Mouse (Mus musculus) E14TG2a.4 (cell line): ENCODE results near the gene Phactr1.
A peak's percentile ranks its signal among the peaks of the same experiment; 100 is the strongest.

ENCODE experiments used
- H3K27me3 ChIP-seq: 2 replicates; pipeline ENCODE4 v1.6.1; 2014; ENCODE audit warnings: low read length, control low read depth; ENCODE audit not compliant: insufficient read depth
- H3K36me3 ChIP-seq: 2 replicates; pipeline ENCODE4 v1.6.1; 2014; ENCODE audit warnings: low read length, control low read depth; ENCODE audit not compliant: insufficient read depth
- H3K4me1 ChIP-seq: replicated peaks from 2 replicates; pipeline ENCODE4 v1.6.1; 2014; ENCODE audit warnings: low read depth, low read length, control low read depth
- H3K4me3 ChIP-seq: replicated peaks from 2 replicates; pipeline ENCODE4 v1.5.1; 2014; ENCODE audit warnings: mild to moderate bottlenecking, low read length
- H3K9me3 ChIP-seq: 2 replicates; pipeline ENCODE4 v1.6.1; 2014; ENCODE audit warnings: low read length, control low read depth
- CTCF ChIP-seq: conservative IDR thresholded peaks from 2 replicates; pipeline ENCODE4 v1.5.1; 2014; ENCODE audit warnings: low read length
- NANOG ChIP-seq: IDR thresholded peaks from 2 replicates; pipeline ENCODE4 v1.6.1; 2014; ENCODE audit warnings: borderline replicate concordance, low read length, mixed read lengths
- POU5F1 ChIP-seq: IDR thresholded peaks from 2 replicates; pipeline ENCODE4 v1.6.1; 2014; ENCODE audit warnings: low read length, borderline replicate concordance

The Phactr1 gene

DNA sequence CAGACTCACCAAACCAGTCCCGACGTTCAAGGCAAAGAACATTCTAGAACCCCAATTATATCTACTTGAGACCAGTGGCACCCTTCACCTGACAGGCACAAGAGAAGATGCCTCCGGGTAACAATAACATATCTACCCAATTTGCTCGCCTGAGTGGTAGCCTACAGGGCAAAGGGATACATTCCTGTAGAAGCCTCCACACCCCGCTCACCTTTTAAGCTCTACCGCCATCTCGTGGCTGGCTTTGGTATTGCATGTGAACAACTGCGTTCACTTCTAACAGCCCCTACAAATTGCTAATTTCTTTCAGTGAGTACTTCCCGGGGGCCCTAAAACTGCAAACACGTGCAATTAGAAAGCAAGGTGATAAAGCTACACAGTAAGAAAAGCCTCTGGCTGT lies 142.1 kb downstream of the Phactr1 start:
- peak; percentile 89 for TF ChIP-seq CTCF
- no peak for TF ChIP-seq NANOG
- no peak for TF ChIP-seq POU5F1
- H3K9me3 ChIP-seq: peaks cover 11% of the 10 kb centered on the region

GRCm38 (mm10) chr13:42823875-42824274 lies 143.5 kb downstream of the Phactr1 start:
- Histone ChIP-seq H3K4me3 (no peak overlapping the region), H3K27me3 (peaks cover 13% of the 10 kb centered on the region; the same call in 1 of the 2 replicates), H3K36me3 (no peaks in the 10 kb centered on the region), H3K4me1 (peaks cover 9% of the 10 kb centered on the region; the same call in 1 of the 2 replicates), H3K9me3 (peaks cover 11% of the 10 kb centered on the region)
- TF ChIP-seq POU5F1 (no peak), NANOG (no peak), CTCF (no peak)

More for the DNA sequence above, 142.1 kb downstream of the Phactr1 start:
- H3K4me1 ChIP-seq: peaks cover 9% of the 10 kb centered on the region; the same call in 1 of the 2 replicates
- H3K4me3 ChIP-seq: no peak overlapping the region
- H3K27me3 ChIP-seq: peaks cover 16% of the 10 kb centered on the region; the same call in 1 of the 2 replicates
- H3K36me3 ChIP-seq: no peaks in the 10 kb centered on the region

DNA sequence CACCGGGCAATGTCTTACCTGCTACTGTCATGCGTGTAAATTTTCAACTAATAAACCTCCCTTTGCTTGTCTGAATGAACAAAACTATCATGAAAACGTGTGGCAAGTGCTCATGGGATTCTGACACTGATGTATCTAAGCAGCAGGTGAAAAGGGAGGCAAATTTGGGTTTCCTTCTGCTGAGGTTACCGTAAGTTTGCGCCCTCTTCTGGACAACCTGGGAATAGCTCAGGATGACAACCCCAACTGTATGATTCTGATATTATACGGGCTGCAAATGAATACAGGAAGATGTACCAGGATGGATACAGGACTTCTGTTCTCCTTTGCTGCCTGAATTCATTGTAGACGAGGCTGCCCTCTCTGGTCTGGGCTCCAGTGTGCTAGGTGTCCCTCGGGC lies 146.2 kb downstream of the Phactr1 start:
- Histone ChIP-seq H3K36me3 (no peaks in the 10 kb centered on the region), H3K27me3 (0 out of 2 replicates have a peak, but pooled peaks cover 7% of the 10 kb centered on the region), H3K9me3 (peaks cover 11% of the 10 kb centered on the region), H3K4me1 (peaks cover 8% of the 10 kb centered on the region; the same call in 1 of the 2 replicates), H3K4me3 (no peak overlapping the region)
- TF ChIP-seq CTCF (peak; percentile 97), POU5F1 (no peak)

GRCm38 (mm10) chr13:42828978-42829377 lies 148.6 kb downstream of the Phactr1 start:
- Histone ChIP-seq H3K9me3 (peaks cover 11% of the 10 kb centered on the region), H3K4me3 (no peak overlapping the region), H3K4me1 (no peaks in the 10 kb centered on the region), H3K27me3 (no peaks in the 10 kb centered on the region), H3K36me3 (no peaks in the 10 kb centered on the region)
- no peak for TF ChIP-seq POU5F1

GRCm38 (mm10) chr13:42835441-42835840 lies 155.0 kb downstream of the Phactr1 start:
- no peaks in the 10 kb centered on the region for H3K36me3 ChIP-seq
- no peaks in the 10 kb centered on the region for H3K9me3 ChIP-seq
- peaks cover 4% of the 10 kb centered on the region; the same call in 1 of the 2 replicates for H3K27me3 ChIP-seq
- no peak overlapping the region for H3K4me3 ChIP-seq
- H3K4me1 ChIP-seq: 0 out of 2 replicates have a peak, but pooled peaks cover 4% of the 10 kb centered on the region
- no peak for TF ChIP-seq POU5F1
- TF ChIP-seq NANOG: no peak
- peak; percentile 17 for TF ChIP-seq CTCF

- Histone ChIP-seq H3K4me1 (0 out of 2 replicates have a peak, but pooled peaks cover 4% of the 10 kb centered on the region), H3K36me3 (no peaks in the 10 kb centered on the region), H3K9me3 (no peaks in the 10 kb centered on the region), H3K4me3 (no peak overlapping the region), H3K27me3 (peaks cover 4% of the 10 kb centered on the region; the same call in 1 of the 2 replicates)
- TF ChIP-seq CTCF (no peak), POU5F1 (no peak), NANOG (no peak)
These were observed 158.9 kb downstream of the Phactr1 start for GRCm38 (mm10) chr13:42839358-42839757.

GRCm38 (mm10) chr13:42852086-42852485 lies 171.7 kb downstream of the Phactr1 start:
- H3K4me1 ChIP-seq: no peaks in the 10 kb centered on the region
- no peaks in the 10 kb centered on the region for H3K9me3 ChIP-seq
- TF ChIP-seq CTCF (no peak), POU5F1 (no peak)
- H3K36me3 ChIP-seq: no peaks in the 10 kb centered on the region
- H3K27me3 ChIP-seq: 0 out of 2 replicates have a peak, but pooled peaks cover 4% of the 10 kb centered on the region
- H3K4me3 ChIP-seq: no peak overlapping the region

GRCm38 (mm10) chr13:42853900-42854595 lies 173.6 kb downstream of the Phactr1 start:
- H3K4me1 ChIP-seq: no peaks in the 10 kb centered on the region
- no peaks in the 10 kb centered on the region for H3K9me3 ChIP-seq
- H3K4me3 ChIP-seq: no peak overlapping the region
- H3K36me3 ChIP-seq: no peaks in the 10 kb centered on the region
- no peak for TF ChIP-seq NANOG
- TF ChIP-seq POU5F1: no peak
- no peak for TF ChIP-seq CTCF
- H3K27me3 ChIP-seq: 0 out of 2 replicates have a peak, but pooled peaks cover 4% of the 10 kb centered on the region

GRCm38 (mm10) chr13:42866162-42866941 lies 185.9 kb downstream of the Phactr1 start:
- Histone ChIP-seq H3K4me3 (no peak overlapping the region), H3K36me3 (no peaks in the 10 kb centered on the region), H3K27me3 (peaks cover 24% of the 10 kb centered on the region), H3K9me3 (no peaks in the 10 kb centered on the region), H3K4me1 (peaks cover 38% of the 10 kb centered on the region)
- TF ChIP-seq POU5F1 (no peak), NANOG (no peak), CTCF (no peak)
